Mouse (Mus musculus) heart, adult 10 weeks (tissue): ENCODE data around the gene Ankrd22. TPM values are rescaled to one million over a fixed set of nuclear protein-coding genes. Genes with fewer than 3 reads are reported as not detected.

Experiments used
- polyA plus RNA-seq: library from polyadenylated mRNA; stranded (reverse); fragments of 350-450 nt; fragmentation: Illumina TruSeq; extraction: RNeasy Lipid Tissue Mini Kit (QIAGEN cat#74804); gene quantifications from one replicate; pipeline ENCODE4 v1.2.3, GENCODE M21; 2014; ENCODE audit warnings: low read depth, low replicate concordance

Gene Ankrd22
- polyA plus RNA-seq: not detected

GRCm38 (mm10) chr19:34165891-34166290, at the start of gene Ankrd22:
Gene Ankrd22, minus strand, starts transcription at chr19:34166053.

GRCm38 (mm10) chr19:34192008-34192963, 26.4 kb upstream of the Ankrd22 start, which contains the start of gene Stambpl1:
Gene Stambpl1, plus strand, starts transcription at chr19:34192229.

GRCm38 (mm10) chr19:34100633-34101032, 65.2 kb downstream of the Ankrd22 start, which contains the start of gene Lipm:
Gene Lipm, plus strand, starts transcription at chr19:34100933.

Other genes starting within 250 kb of the Ankrd22 start
- gene Lipf, start 204.9 kb downstream of the Ankrd22 start, polyA plus RNA-seq: not detected
- gene Lipk, start 157.8 kb downstream of the Ankrd22 start, polyA plus RNA-seq: not detected
- not detected for gene Lipn, start 98.7 kb downstream of the Ankrd22 start, polyA plus RNA-seq
- not detected for gene Lipm, start 65.1 kb downstream of the Ankrd22 start, polyA plus RNA-seq
- 2.9 TPM for gene Stambpl1, start 26.2 kb upstream of the Ankrd22 start, polyA plus RNA-seq
- gene Acta2, start 89.5 kb upstream of the Ankrd22 start, polyA plus RNA-seq: 296 TPM
- 25.2 TPM for gene Fas, start 124.6 kb upstream of the Ankrd22 start, polyA plus RNA-seq